Mouse (Mus musculus): ENCODE measurements around the gene Agtpbp1. TPM values are rescaled to one million over a fixed set of nuclear protein-coding genes. Genes with fewer than 3 reads are reported as not detected.

Agtpbp1 gene
- polyA plus RNA-seq, 1 experiment from 2014 or later: 11.3 TPM

GRCm38 (mm10) chr13:59468181-59468802, 116.7 kb downstream of the Agtpbp1 start:
- 88% methylated on average over 8 of the region's 8 CpGs for WGBS
- 0 out of 2 replicates have a peak, but pooled peaks cover 7% of the 10 kb centered on the region for H3K36me3 ChIP-seq
- H3K9me3 ChIP-seq (replicated peaks): no peaks in the 10 kb centered on the region
- no peak for DNase-seq (ENCODE audit: low spot score)
- 0 out of 2 replicates have a peak, but pooled peaks cover 3% of the 10 kb centered on the region for H3K4me1 ChIP-seq
- H3K27me3 ChIP-seq (ENCODE audit: low read depth, poor library complexity, severe bottlenecking): no peaks in the 10 kb centered on the region
- H3K27ac ChIP-seq (replicated peaks): 0 out of 2 replicates have a peak overlapping the region, but pooled peaks have one; percentile 6
- no peak overlapping the region for H3K4me3 ChIP-seq

DNA sequence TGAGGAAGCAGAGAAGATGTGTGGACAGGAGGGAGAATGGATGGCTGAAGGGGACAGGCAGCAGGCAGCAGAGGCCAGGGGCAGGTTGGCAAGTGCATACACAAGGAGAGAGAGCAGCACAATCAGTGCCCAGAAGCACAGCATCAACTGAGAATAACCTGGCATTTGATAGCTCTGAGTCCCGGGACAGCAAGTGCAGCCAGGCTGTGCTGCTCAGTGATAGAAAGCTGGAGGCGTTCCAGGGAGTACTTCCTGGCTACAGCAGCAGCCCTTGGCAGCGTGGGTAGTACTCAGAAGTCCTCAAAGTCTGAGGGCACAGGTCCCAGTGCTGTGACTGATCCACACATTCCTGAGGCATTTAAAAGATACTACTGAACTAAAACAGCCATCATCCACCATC, 117.4 kb downstream of the Agtpbp1 start:
- H3K27me3 ChIP-seq (ENCODE audit: low read depth, poor library complexity, severe bottlenecking): no peaks in the 10 kb centered on the region
- H3K4me3 ChIP-seq: no peak overlapping the region
- no peaks in the 10 kb centered on the region for H3K9me3 ChIP-seq (replicated peaks)
- H3K36me3 ChIP-seq: 0 out of 2 replicates have a peak, but pooled peaks cover 6% of the 10 kb centered on the region
- DNase-seq (ENCODE audit: low spot score): no peak
- H3K27ac ChIP-seq (replicated peaks): 0 out of 2 replicates have a peak overlapping the region, but pooled peaks have one; percentile 6
- WGBS: 83% methylated on average over 3 of the region's 3 CpGs
- 0 out of 2 replicates have a peak, but pooled peaks cover 3% of the 10 kb centered on the region for H3K4me1 ChIP-seq

GRCm38 (mm10) chr13:59460958-59461357, 124.1 kb downstream of the Agtpbp1 start:
- no peak for DNase-seq (ENCODE audit: low spot score)
- Histone ChIP-seq H3K4me1 (0 out of 2 replicates have a peak, but pooled peaks cover 3% of the 10 kb centered on the region), H3K9me3 (replicated peaks) (no peaks in the 10 kb centered on the region), H3K36me3 (0 out of 2 replicates have a peak, but pooled peaks cover 6% of the 10 kb centered on the region), H3K27ac (replicated peaks) (no peak overlapping the region), H3K4me3 (no peak overlapping the region), H3K27me3 (ENCODE audit: low read depth, poor library complexity, severe bottlenecking) (no peaks in the 10 kb centered on the region)
- WGBS: 96% methylated on average over 3 of the region's 3 CpGs

GRCm38 (mm10) chr13:59456203-59456602, 128.8 kb downstream of the Agtpbp1 start:
- 85% methylated on average over 1 of the region's 1 CpGs for WGBS
- Histone ChIP-seq H3K27me3 (ENCODE audit: low read depth, poor library complexity, severe bottlenecking) (no peaks in the 10 kb centered on the region), H3K9me3 (replicated peaks) (no peaks in the 10 kb centered on the region), H3K27ac (replicated peaks) (no peak overlapping the region), H3K4me3 (no peak overlapping the region), H3K36me3 (0 out of 2 replicates have a peak, but pooled peaks cover 4% of the 10 kb centered on the region), H3K4me1 (peaks cover 18% of the 10 kb centered on the region)
- DNase-seq (ENCODE audit: low spot score): no peak

GRCm38 (mm10) chr13:59454001-59454785, 130.8 kb downstream of the Agtpbp1 start:
- WGBS: 90% methylated on average over 11 of the region's 11 CpGs
- Histone ChIP-seq H3K36me3 (0 out of 2 replicates have a peak, but pooled peaks cover 4% of the 10 kb centered on the region), H3K4me1 (peaks cover 18% of the 10 kb centered on the region), H3K27me3 (ENCODE audit: low read depth, poor library complexity, severe bottlenecking) (no peaks in the 10 kb centered on the region), H3K27ac (replicated peaks) (no peak overlapping the region), H3K9me3 (replicated peaks) (no peaks in the 10 kb centered on the region), H3K4me3 (no peak overlapping the region)
- no peak for DNase-seq (ENCODE audit: low spot score)

- Histone ChIP-seq H3K4me3 (no peak overlapping the region), H3K27ac (replicated peaks) (peak overlapping the region; percentile 42; the same call in 1 of the 2 replicates)
- 84% methylated on average over 6 of the region's 6 CpGs for WGBS
Observed at GRCm38 (mm10) chr13:59453582-59453981, 131.4 kb downstream of the Agtpbp1 start.

GRCm38 (mm10) chr13:59453045-59453444, 132.0 kb downstream of the Agtpbp1 start:
- 67% methylated on average over 2 of the region's 2 CpGs for WGBS
- Histone ChIP-seq H3K36me3 (0 out of 2 replicates have a peak, but pooled peaks cover 4% of the 10 kb centered on the region), H3K9me3 (replicated peaks) (no peaks in the 10 kb centered on the region), H3K27ac (replicated peaks) (no peak overlapping the region), H3K4me1 (peaks cover 18% of the 10 kb centered on the region), H3K4me3 (no peak overlapping the region), H3K27me3 (ENCODE audit: low read depth, poor library complexity, severe bottlenecking) (no peaks in the 10 kb centered on the region)
- peak; percentile 20 for DNase-seq (ENCODE audit: low spot score)

More at GRCm38 (mm10) chr13:59453582-59453981, 131.4 kb downstream of the Agtpbp1 start:
- DNase-seq (ENCODE audit: low spot score): no peak
- peaks cover 18% of the 10 kb centered on the region for H3K4me1 ChIP-seq
- no peaks in the 10 kb centered on the region for H3K9me3 ChIP-seq (replicated peaks)
- 0 out of 2 replicates have a peak, but pooled peaks cover 4% of the 10 kb centered on the region for H3K36me3 ChIP-seq
- no peaks in the 10 kb centered on the region for H3K27me3 ChIP-seq (ENCODE audit: low read depth, poor library complexity, severe bottlenecking)

GRCm38 (mm10) chr13:59450840-59451239, 134.2 kb downstream of the Agtpbp1 start:
- Histone ChIP-seq H3K4me1 (peaks cover 18% of the 10 kb centered on the region), H3K36me3 (0 out of 2 replicates have a peak, but pooled peaks cover 4% of the 10 kb centered on the region), H3K27me3 (ENCODE audit: low read depth, poor library complexity, severe bottlenecking) (no peaks in the 10 kb centered on the region), H3K9me3 (replicated peaks) (no peaks in the 10 kb centered on the region), H3K4me3 (no peak overlapping the region), H3K27ac (replicated peaks) (no peak overlapping the region)
- 89% methylated on average over 10 of the region's 10 CpGs for whole genome bisulfite sequencing
- no peak for DNase-seq (ENCODE audit: low spot score)

GRCm38 (mm10) chr13:59447130-59447529, 137.9 kb downstream of the Agtpbp1 start:
- Histone ChIP-seq H3K36me3 (0 out of 2 replicates have a peak, but pooled peaks cover 4% of the 10 kb centered on the region), H3K4me1 (peaks cover 2% of the 10 kb centered on the region; the same call in 1 of the 2 replicates), H3K4me3 (no peak overlapping the region), H3K27ac (replicated peaks) (no peak overlapping the region), H3K9me3 (replicated peaks) (no peaks in the 10 kb centered on the region), H3K27me3 (ENCODE audit: low read depth, poor library complexity, severe bottlenecking) (no peaks in the 10 kb centered on the region)
- WGBS: 90% methylated on average over 7 of the region's 7 CpGs
- no peak for DNase-seq (ENCODE audit: low spot score)

- no peaks in the 10 kb centered on the region for H3K27me3 ChIP-seq (ENCODE audit: low read depth, poor library complexity, severe bottlenecking)
- H3K4me3 ChIP-seq: no peak overlapping the region
- H3K4me1 ChIP-seq: no peaks in the 10 kb centered on the region
- no peaks in the 10 kb centered on the region for H3K9me3 ChIP-seq (replicated peaks)
- no peak for DNase-seq (ENCODE audit: low spot score)
- WGBS: 90% methylated on average over 5 of the region's 5 CpGs
- no peak overlapping the region for H3K27ac ChIP-seq (replicated peaks)
- H3K36me3 ChIP-seq: no peaks in the 10 kb centered on the region
Observed at GRCm38 (mm10) chr13:59445179-59445578, 139.8 kb downstream of the Agtpbp1 start.

DNA sequence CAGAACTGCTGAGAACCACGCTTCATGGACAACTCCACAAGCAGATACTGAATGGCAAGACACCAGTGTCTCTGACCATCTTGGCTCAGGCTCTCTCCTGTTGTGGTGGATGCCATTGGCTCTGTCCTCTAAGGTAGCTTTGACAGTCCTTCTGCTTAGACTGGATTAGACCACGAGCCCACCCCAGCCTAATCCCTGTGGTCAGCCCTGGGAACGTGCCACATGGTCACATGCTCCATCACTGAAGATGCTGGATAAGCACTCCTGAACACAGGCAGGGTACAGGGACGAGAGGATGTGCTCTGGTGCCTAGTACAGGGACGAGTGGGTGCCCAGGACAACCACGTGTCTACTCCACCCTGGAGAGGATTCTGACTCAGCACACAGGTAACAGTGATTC, 140.7 kb downstream of the Agtpbp1 start:
- H3K27me3 ChIP-seq (ENCODE audit: low read depth, poor library complexity, severe bottlenecking): no peaks in the 10 kb centered on the region
- no peak overlapping the region for H3K27ac ChIP-seq (replicated peaks)
- WGBS: 81% methylated on average over 6 of the region's 6 CpGs

GRCm38 (mm10) chr13:59439683-59440082, 145.3 kb downstream of the Agtpbp1 start:
- no peak for DNase-seq (ENCODE audit: low spot score)
- Histone ChIP-seq H3K36me3 (no peaks in the 10 kb centered on the region), H3K4me1 (no peaks in the 10 kb centered on the region), H3K4me3 (no peak overlapping the region), H3K27me3 (ENCODE audit: low read depth, poor library complexity, severe bottlenecking) (no peaks in the 10 kb centered on the region), H3K27ac (replicated peaks) (no peak overlapping the region), H3K9me3 (replicated peaks) (no peaks in the 10 kb centered on the region)
- 75% methylated on average over 1 of the region's 1 CpGs for WGBS

More for the DNA sequence above, 140.7 kb downstream of the Agtpbp1 start:
- H3K9me3 ChIP-seq (replicated peaks): no peaks in the 10 kb centered on the region
- no peaks in the 10 kb centered on the region for H3K36me3 ChIP-seq
- no peak for DNase-seq (ENCODE audit: low spot score)
- H3K4me3 ChIP-seq: no peak overlapping the region
- no peaks in the 10 kb centered on the region for H3K4me1 ChIP-seq

Measured in midbrain, embryonic 10.5 days (tissue).